Mouse (Mus musculus): ENCODE results near the gene Clca3a1. TPM values are rescaled to one million over a fixed set of nuclear protein-coding genes. Genes with fewer than 3 reads are reported as not detected.
A peak's percentile ranks its signal among the peaks of the same experiment; 100 is the strongest.
"Not testable (repeated sequence)": the region's sequence is repeated elsewhere in the genome, so short reads cannot be mapped to it uniquely, and the experiment has no call there.

Gene Clca3a1
- polyA plus RNA-seq, 1 experiment from 2014 or later, result 0.08 TPM

DNA sequence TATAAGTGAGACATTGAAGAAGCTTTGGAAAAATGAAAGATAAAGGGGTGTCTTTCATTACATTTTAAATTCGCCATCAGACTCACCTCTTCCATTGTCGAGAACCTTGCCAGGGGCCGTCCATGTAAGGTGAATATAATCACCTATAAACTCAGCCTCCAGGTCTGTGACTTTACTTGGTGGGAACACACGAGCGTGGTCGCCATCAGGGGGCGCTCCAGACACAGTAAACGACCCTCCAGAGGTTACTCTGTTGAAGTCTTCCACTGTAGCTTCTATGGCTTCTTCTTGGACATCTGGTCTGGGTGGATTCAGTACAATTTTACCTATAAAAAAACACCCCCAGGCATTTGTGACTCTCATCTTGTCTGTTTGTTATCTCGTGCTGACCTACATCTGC lies 23.9 kb downstream of the Clca3a1 start:
- CTCF ChIA-PET, result interaction anchor here (0.9 to 1.5 kb wide), 4 partner anchors 8 to 28 kb away, joined by 3 to 4 read pairs (median 4); no protein-coding TSS in a partner anchor
- in situ Hi-C loops (cut with MboI; ENCODE audit: low pct_unique_long_range_greater_than_20kb), result no loop called here
- peak; percentile 77 for TF ChIP-seq CTCF (IDR thresholded peaks at IDR 0.05)
- no peaks in the 10 kb centered on the region for H3K27me3 ChIP-seq
- peak; percentile 60 for ATAC-seq
- POLR2A ChIA-PET, result no interaction called here
- DNase-seq (ENCODE audit: low read depth, low spot score), result no peak

DNA sequence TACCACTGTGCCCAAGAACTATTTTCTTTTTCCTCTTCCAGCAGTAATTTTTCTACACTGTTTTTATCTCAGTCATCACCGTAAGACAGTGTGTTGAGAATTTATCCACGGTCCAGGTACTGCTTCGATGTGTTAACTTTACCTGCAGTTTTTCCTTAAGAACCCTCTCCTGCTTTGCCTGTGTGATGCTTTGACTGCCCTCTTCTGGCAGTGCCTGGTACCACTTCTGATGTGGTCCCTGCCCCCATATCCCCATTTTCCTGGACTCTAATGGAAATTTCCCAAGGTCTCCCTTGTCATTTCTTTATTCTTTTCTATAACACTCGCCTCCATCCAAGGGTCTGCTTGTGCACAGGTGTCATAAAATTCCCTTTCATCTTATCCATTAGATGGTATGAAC lies 37.3 kb downstream of the Clca3a1 start:
- ATAC-seq (no peak), DNase-seq (ENCODE audit: low read depth, low spot score) (no peak)
- ChIA-PET CTCF (no interaction called here), POLR2A (no interaction called here)
- in situ Hi-C loops (cut with MboI; ENCODE audit: low pct_unique_long_range_greater_than_20kb), result loop anchor here (5.0 to 10.0 kb wide), 2 partner anchors 189 to 271 kb away; no protein-coding TSS in a partner anchor
- peak; percentile 93 for TF ChIP-seq CTCF (IDR thresholded peaks at IDR 0.05)
- no peaks in the 10 kb centered on the region for H3K27me3 ChIP-seq

DNA sequence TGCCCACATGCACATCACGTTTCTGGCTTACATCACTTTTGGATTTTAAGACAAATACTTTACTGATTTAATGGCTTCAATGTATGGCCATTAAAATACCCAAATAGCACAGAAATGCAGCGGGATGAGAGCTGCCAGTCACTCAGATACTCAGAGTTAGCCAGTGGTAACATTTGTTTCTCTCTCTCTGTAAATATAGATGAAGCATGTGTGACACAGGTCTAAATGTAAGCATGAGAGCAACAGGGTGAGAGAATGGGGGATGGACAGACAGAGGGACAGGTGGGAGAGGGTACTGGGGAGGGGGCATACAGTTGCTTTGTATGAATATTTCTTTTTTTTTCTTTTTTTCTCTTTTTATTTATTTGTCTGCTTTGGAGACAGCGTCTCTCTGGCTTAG lies 38.2 kb downstream of the Clca3a1 start:
- DNase-seq (ENCODE audit: low read depth, low spot score); ATAC-seq; H3K27me3 ChIP-seq; POLR2A ChIA-PET: not testable (repeated sequence)
- CTCF ChIA-PET, result interaction anchor here (2.7 kb wide), 1 partner anchor 26 kb away, joined by 8 read pairs; no protein-coding TSS in a partner anchor
- in situ Hi-C loops (cut with MboI; ENCODE audit: low pct_unique_long_range_greater_than_20kb), result loop anchor here (5.0 to 10.0 kb wide), 2 partner anchors 188 to 270 kb away; no protein-coding TSS in a partner anchor

DNA sequence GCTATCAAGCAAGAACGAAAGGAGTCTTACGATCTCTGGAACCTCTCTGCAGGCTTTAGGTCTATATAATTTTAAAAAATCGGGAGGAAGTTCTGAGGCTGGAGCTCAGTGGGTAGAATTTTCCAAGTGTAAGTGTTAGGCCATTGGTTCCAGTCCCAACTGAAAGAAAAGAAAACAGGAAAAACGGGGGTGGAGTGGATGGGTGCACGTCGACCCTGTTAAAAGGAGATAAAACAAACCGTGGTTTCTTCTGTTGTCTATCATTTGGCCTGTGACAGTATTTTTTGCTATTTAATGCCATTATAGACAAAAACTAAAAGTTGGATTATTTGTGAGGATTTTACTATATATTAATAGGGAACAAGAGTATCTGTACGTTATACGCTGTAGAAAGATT lies 38.9 kb downstream of the Clca3a1 start:
- no peak for TF ChIP-seq CTCF (IDR thresholded peaks at IDR 0.05)
- ChIA-PET CTCF (interaction anchor here (1.3 to 2.7 kb wide), 9 partner anchors 26 to 410 kb away, joined by 4 to 9 read pairs (median 6); no protein-coding TSS in a partner anchor), POLR2A (no interaction called here)
- DNase-seq (ENCODE audit: low read depth, low spot score), result no peak
- H3K27me3 ChIP-seq, result no peaks in the 10 kb centered on the region
- no peak for ATAC-seq
- in situ Hi-C loops (cut with MboI; ENCODE audit: low pct_unique_long_range_greater_than_20kb), result loop anchor here (5.0 to 10.0 kb wide), 2 partner anchors 187 to 270 kb away; no protein-coding TSS in a partner anchor

DNA sequence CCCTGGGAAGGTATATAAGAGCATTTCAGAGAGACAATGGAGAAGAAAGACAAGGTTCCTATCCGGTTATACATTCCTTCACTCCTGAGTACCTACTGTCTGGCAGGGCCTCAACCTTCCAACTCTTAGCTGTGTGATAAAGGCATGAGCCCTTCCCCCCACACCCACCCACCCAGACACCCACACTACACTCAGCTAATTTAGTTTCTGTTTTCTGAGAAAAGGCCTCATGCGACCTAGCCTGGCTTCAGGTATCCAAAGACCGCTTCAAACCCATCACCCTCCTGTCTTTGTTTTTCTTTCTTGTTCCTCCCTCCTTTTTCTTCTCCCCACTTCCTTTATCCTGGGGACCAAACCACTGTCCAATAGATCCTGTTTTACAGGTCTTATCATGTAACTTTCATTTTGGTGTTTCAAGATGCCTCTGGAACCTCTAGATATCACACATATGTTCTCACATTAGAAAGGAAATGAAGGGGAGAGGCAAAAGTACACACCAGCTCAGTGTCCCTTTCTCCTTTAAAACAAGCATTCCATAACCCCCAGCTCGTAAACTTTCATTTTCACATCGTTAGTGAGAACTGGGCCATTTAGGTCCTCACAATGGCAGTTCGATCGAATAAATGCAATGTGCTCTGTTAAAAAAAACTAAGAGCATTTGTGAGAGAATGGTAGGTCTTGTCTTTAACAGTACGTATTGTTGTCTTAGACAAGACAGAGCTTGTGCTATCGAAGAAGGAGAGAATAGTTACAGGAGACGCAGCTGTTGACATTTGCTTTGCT lies 39.5 kb downstream of the Clca3a1 start:
- POLR2A ChIA-PET, result no interaction called here
- ATAC-seq (no peak), DNase-seq (ENCODE audit: low read depth, low spot score) (no peak)
- in situ Hi-C loops (cut with MboI; ENCODE audit: low pct_unique_long_range_greater_than_20kb), result loop anchor here (5.0 to 10.0 kb wide), 2 partner anchors 186 to 269 kb away; no protein-coding TSS in a partner anchor
- TF ChIP-seq CTCF (IDR thresholded peaks at IDR 0.05), result no peak
- no peaks in the 10 kb centered on the region for H3K27me3 ChIP-seq
- CTCF ChIA-PET, result interaction anchor here (0.6 to 2.7 kb wide), 21 partner anchors 10 to 411 kb away, joined by 3 to 9 read pairs (median 4); partner anchors contain the start of gene Odf2l

DNA sequence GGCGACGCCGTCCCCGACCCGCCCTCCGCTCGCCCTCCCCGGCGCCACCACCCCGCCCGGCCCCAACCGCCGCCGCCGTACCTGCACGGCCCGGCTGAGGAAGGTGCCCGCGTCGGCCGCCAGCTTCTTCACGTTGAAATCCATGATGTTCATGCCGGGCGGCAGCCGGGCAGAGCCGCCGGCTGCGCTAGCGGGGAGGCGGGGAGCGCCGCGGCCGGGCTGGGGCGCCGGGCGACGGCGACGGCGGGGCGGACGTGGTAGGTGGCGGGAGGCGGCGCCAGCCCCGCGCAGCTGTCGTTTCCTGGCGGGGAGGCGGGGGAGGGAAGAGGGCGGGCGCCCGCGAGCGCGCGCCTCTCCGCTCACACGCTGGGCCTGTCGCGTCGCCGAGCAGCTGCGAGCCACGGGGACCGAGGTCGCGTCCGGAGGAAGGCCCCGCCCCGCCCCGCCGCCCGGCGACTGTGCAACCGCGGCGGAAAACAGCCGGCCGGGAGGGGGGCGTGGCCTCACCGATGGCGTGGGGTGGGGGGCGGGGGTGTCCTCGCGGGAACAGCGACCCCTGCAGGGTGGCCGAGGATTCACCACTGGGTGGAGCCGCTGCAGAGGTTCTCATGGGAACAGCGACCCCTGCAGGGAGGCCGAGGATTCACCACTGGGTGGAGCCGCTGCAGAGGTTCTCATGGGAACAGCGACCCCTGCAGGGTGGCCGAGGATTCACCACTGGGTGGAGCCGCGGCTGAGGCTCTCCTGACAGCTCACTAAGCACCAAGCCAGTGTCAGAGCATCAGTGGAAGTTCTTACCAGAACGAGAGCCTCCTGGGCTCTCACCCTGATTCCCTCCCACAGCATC lies 40.7 kb downstream of the Clca3a1 start, which contains the start of gene Sh3glb1:
Gene Sh3glb1 (minus strand): TSS at position 435 of the 847 bp plus-strand sequence.
- ChIA-PET CTCF (interaction anchor here (0.6 to 2.7 kb wide), 23 partner anchors 8 to 412 kb away, joined by 3 to 9 read pairs (median 4); partner anchors contain the start of gene Odf2l), POLR2A (interaction anchor here (0.6 to 1.2 kb wide), 5 partner anchors 14 to 315 kb away, joined by 3 read pairs; no protein-coding TSS in a partner anchor)
- DNase-seq (ENCODE audit: low read depth, low spot score) (peak; percentile 78), ATAC-seq (peak; percentile 90)
- in situ Hi-C loops (cut with MboI; ENCODE audit: low pct_unique_long_range_greater_than_20kb), result loop anchor here (5.0 to 10.0 kb wide), 2 partner anchors 185 to 268 kb away; no protein-coding TSS in a partner anchor
- no peaks in the 10 kb centered on the region for H3K27me3 ChIP-seq
- TF ChIP-seq CTCF (IDR thresholded peaks at IDR 0.05), result peak; percentile 99

DNA sequence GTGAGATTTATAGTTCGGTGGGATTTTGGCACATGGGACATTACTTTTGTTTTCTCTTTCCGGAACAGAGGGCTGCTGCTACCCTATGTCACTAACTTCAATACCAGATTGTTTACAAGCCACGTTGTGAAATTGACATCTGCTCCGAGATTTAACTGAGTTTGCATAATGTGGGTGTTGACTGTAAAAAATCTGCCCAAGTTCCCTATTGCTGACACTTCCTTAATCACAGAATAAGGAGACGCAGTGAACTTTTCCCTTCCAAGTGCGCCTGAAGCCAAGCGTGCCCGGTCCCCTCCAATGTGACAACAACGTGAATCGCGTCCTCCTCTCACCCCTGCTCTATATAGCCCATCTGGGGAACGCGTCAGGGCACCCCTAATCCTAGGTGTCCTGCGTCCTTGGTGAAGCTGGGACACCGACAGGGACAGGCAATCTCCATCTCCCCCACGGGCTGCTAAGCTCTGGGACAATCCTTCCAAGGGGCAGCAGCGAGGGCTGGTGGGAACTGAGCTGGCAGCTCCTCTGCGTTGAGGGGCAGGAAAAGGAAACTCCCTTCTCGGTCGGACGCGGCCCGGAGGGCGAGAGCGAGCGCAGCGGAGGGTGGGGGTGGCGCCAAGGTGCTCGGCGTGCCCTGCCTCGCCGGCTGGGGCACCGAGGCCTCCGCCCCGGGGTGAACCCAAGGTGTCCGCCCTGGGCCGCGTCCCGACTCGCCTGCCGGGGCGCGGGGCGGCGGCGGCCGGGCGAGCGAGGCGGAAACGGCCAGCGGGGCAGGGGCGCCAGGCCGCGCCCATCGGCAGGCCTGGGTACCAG lies 41.5 kb downstream of the Clca3a1 start:
- in situ Hi-C loops (cut with MboI; ENCODE audit: low pct_unique_long_range_greater_than_20kb), result no loop called here
- DNase-seq (ENCODE audit: low read depth, low spot score), result peak; percentile 22
- TF ChIP-seq CTCF (IDR thresholded peaks at IDR 0.05), result no peak
- CTCF ChIA-PET, result interaction anchor here (0.8 to 2.4 kb wide), 9 partner anchors 20 to 400 kb away, joined by 3 to 9 read pairs (median 3); partner anchors contain the start of gene Odf2l
- POLR2A ChIA-PET, result interaction anchor here (0.7 to 1.2 kb wide), 3 partner anchors 13 to 55 kb away, joined by 3 read pairs; no protein-coding TSS in a partner anchor
- peak; percentile 70 for ATAC-seq
- no peaks in the 10 kb centered on the region for H3K27me3 ChIP-seq

DNA sequence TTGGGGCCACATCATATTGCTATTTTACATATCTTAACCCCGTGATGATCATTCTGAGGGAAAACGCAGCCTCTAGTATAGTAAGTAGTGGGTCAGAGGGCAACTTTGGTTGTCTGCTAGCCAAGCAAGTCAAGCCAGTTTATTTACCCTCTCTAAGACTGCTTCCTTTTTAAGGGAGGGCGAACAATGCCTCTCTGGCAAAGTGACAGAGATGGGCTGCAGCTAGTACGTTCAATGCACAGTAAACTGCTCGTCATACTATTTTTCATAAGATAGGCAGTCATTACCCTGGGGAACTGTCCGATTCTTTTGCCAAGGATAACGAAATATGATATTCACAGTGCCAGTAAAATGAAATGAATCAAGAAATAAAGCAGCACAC lies 42.1 kb downstream of the Clca3a1 start:
- no peak for ATAC-seq
- in situ Hi-C loops (cut with MboI; ENCODE audit: low pct_unique_long_range_greater_than_20kb), result no loop called here
- H3K27me3 ChIP-seq, result no peaks in the 10 kb centered on the region
- no peak for TF ChIP-seq CTCF (IDR thresholded peaks at IDR 0.05)
- ChIA-PET POLR2A (interaction anchor here (1.2 kb wide), 1 partner anchor 54 kb away, joined by 3 read pairs; no protein-coding TSS in a partner anchor), CTCF (interaction anchor here (4.4 kb wide), 1 partner anchor 12 kb away, joined by 19 read pairs; no protein-coding TSS in a partner anchor)
- no peak for DNase-seq (ENCODE audit: low read depth, low spot score)

DNA sequence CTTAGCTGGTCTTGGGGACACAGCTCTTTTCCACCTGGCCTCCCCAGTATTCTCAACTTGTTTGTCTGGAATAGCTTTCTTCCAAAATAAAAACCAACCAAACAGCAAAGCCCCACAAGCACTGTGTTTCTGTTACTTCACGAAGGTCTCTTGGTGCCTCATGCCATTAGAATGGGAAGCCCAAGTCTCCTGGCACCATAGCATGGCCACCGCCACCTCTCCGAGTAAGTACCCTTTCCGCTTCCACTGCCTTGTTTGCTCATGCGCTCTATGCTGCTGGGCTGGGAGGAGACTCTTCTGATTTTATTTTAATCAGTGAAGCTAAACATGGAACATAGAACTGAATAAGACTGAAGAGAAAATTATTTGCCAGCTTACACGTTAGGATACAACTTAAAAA lies 42.9 kb downstream of the Clca3a1 start:
- in situ Hi-C loops (cut with MboI; ENCODE audit: low pct_unique_long_range_greater_than_20kb), result no loop called here
- no peak for TF ChIP-seq CTCF (IDR thresholded peaks at IDR 0.05)
- ChIA-PET POLR2A (no interaction called here), CTCF (interaction anchor here (0.5 to 4.4 kb wide), 6 partner anchors 9 to 265 kb away, joined by 3 to 19 read pairs (median 4); no protein-coding TSS in a partner anchor)
- ATAC-seq, result no peak
- no peaks in the 10 kb centered on the region for H3K27me3 ChIP-seq
- DNase-seq (ENCODE audit: low read depth, low spot score), result no peak

All from Patski (cell line).